Mouse (Mus musculus): ENCODE results near the gene Gpx7. TPM values are rescaled to one million over a fixed set of nuclear protein-coding genes. Genes with fewer than 3 reads are reported as not detected.

The Gpx7 gene
- polyA plus RNA-seq, 1 experiment from 2014 or later = 102 TPM

DNA sequence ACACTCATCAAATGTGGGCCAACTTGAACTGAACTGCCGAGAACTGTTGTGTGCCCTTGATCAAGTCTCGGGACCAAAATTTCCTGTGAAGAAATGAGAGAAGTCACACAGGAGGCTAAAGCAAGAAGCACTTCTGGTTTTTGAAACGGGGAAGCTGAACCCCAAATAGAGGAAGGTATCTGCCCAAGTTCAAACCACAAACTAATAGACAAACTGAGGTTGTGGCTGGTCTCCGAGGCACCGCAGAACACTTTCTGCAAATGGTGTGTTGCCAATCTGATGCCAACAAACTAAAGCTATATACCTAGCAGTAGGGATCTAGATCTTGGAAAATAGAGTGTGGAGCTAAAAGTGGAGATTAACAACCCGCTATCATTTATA is 21.6 kb upstream of the Gpx7 start:
- H3K27ac ChIP-seq = no peak overlapping the region
- H3K27me3 ChIP-seq = no peaks in the 10 kb centered on the region
- no peak overlapping the region for H3K4me3 ChIP-seq
- H3K4me1 ChIP-seq = peaks cover 26% of the 10 kb centered on the region
- no peaks in the 10 kb centered on the region for H3K9me3 ChIP-seq
- H3K9ac ChIP-seq = no peak overlapping the region
- no peak for ATAC-seq (ENCODE audit: insufficient number of reproducible peaks, insufficient read depth, low FRiP score, low TSS enrichment, low read depth)
- WGBS = 85% methylated on average over 6 of the region's 6 CpGs
- no peak overlapping the region for H3K4me2 ChIP-seq
- H3K36me3 ChIP-seq = no peaks in the 10 kb centered on the region

DNA sequence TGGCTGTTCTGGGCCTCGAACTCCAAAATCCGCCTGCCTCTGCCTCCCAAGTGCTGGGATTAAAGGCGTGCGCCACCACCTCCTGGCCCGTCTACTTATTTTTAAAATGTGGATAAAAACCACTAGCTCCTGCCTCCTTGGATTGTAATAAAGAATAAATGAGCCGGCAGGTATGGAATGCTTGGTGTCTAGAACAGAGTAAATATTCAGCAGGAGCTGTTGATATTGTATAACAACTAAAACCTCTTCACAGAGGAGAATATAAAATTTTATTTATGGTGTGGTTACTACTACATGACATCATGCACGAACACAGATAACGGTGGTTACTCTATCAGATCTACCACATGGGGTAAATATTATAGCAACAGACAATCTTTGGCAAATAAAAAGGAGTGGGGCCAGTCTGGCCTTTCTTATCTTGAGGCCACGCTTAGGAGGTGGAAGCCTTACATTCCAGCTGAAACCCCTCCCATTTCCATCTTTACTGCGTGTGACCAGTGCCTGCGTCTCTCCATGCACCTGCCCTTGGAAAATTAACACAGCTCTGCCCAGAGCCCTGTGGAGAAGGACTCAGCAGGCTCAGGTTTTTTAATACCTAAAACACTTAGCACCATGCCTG is 21.1 kb upstream of the Gpx7 start:
- 78% methylated on average over 11 of the region's 11 CpGs for WGBS
- no peak for ATAC-seq (ENCODE audit: insufficient number of reproducible peaks, insufficient read depth, low FRiP score, low TSS enrichment, low read depth)
- Histone ChIP-seq H3K27ac (no peak overlapping the region), H3K4me2 (no peak overlapping the region), H3K9me3 (no peaks in the 10 kb centered on the region), H3K4me1 (peaks cover 22% of the 10 kb centered on the region), H3K9ac (no peak overlapping the region), H3K4me3 (no peak overlapping the region), H3K36me3 (no peaks in the 10 kb centered on the region), H3K27me3 (no peaks in the 10 kb centered on the region)

DNA sequence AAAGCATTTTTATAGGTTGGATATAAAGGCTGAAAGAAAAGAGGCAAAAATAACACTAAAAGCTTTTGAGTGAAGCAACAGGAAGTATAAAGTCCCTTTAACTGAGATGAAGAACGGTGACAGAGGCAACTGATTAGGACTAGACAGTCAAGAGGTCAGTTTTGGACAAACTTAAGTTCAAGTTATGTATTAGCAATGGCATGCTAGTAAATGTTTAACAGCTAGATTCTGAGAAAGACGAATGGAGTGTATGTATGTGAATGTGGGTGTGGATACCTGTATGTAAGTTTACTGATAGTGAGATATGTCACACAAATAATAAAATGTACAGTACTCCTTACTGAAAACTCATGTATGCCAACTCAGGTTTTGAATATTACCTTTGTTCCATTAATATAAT is 17.8 kb upstream of the Gpx7 start:
- Histone ChIP-seq H3K9ac (no peak overlapping the region), H3K4me3 (no peak overlapping the region), H3K36me3 (no peaks in the 10 kb centered on the region), H3K4me2 (no peak overlapping the region), H3K4me1 (no peaks in the 10 kb centered on the region), H3K27ac (no peak overlapping the region), H3K9me3 (no peaks in the 10 kb centered on the region), H3K27me3 (no peaks in the 10 kb centered on the region)
- WGBS = 84% methylated on average over 2 of the region's 2 CpGs
- no peak for ATAC-seq (ENCODE audit: insufficient number of reproducible peaks, insufficient read depth, low FRiP score, low TSS enrichment, low read depth)

DNA sequence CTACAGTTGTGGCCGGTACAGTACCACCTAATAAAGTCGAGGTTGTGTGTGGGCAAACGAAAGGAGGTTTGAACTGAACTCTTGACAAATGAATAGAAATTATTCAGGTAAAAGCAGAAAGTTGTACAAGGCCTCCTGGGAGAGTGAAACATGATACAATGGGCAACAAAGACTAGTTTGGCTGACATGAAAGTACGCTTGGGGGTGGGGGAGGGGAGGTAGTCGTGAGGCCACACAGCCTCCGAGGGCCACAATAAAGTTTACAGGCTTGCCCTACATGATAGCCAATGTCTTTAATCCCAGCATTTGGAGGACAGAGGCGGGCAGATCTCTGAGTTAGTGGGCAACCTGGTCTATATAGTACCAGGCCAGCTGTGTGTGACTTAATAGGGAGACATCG is 860 bp upstream of the Gpx7 start:
- peaks cover 23% of the 10 kb centered on the region for H3K4me1 ChIP-seq
- peak overlapping the region; percentile 5; the same call in 1 of the 2 replicates for H3K4me2 ChIP-seq
- 26% methylated on average over 8 of the region's 8 CpGs for WGBS
- H3K27me3 ChIP-seq = no peaks in the 10 kb centered on the region
- no peak overlapping the region for H3K4me3 ChIP-seq
- H3K27ac ChIP-seq = peak overlapping the region; percentile 34; the same call in 1 of the 2 replicates
- no peaks in the 10 kb centered on the region for H3K9me3 ChIP-seq
- peaks cover 8% of the 10 kb centered on the region; the same call in 1 of the 2 replicates for H3K36me3 ChIP-seq
- H3K9ac ChIP-seq = no peak overlapping the region
- ATAC-seq (ENCODE audit: insufficient number of reproducible peaks, insufficient read depth, low FRiP score, low TSS enrichment, low read depth) = no peak

DNA sequence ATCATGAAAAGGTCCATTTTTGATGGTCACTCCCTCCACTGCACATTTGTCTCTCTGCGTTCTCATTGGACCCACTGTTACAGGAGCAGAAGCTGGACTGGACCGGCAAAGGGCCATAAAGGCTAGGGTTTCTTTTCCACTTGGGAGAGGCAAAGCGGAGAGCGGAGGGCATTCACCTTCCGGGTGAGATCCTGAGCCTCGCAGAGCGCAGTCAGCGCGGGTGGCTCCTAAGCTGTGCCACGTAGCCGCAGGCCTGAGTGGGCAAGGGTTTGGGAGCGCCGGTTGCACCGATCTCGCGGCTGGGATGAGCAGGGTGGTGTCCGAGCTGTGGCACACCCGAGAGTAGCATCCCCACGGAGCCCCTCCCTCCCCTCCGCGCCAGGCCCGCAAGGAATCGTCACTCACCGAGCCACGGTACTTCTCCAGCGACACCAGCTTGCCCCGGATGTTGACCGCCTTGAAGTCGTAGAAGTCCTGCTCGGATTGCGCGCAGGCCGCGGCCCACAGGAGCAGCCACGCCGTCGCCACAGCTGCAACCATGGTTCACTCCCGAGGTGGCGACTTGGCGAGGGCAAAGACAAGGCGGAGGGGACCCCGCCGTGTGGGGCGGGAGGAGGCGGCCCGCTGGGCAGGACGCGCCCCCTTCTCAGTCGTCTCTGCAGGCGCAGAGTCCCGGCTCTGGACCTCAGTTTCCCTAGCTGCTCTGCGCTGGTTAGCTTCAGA is 462 bp downstream of the Gpx7 start:
- 2% methylated on average over 52 of the region's 52 CpGs for WGBS
- Histone ChIP-seq H3K27me3 (no peaks in the 10 kb centered on the region), H3K9ac (peak overlapping the region; percentile 86), H3K9me3 (no peaks in the 10 kb centered on the region), H3K4me3 (peak overlapping the region; percentile 57), H3K4me2 (peak overlapping the region; percentile 83), H3K27ac (peak overlapping the region; percentile 83), H3K4me1 (peaks cover 23% of the 10 kb centered on the region), H3K36me3 (peaks cover 17% of the 10 kb centered on the region)
- ATAC-seq (ENCODE audit: insufficient number of reproducible peaks, insufficient read depth, low FRiP score, low TSS enrichment, low read depth) = peak; percentile 71

DNA sequence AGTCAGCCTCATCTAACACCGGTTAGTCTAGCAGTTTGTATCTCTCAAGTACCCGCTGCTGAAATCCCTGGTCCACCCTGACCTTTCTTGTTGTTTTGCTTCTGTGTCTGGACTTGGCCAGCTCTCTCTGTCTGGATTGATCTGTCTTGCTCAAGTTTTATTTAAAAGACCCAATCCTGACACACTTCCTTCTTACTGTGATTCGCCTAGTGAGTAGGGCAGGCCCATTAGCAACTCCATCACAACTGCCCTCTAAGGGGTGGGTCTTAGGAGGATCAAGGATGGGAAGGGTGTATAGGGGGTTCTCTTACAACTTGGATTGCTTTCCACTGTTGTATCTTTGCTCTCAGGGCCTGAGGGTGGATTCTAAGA is 1.0 kb downstream of the Gpx7 start:
- Histone ChIP-seq H3K4me1 (peaks cover 23% of the 10 kb centered on the region), H3K27ac (peak overlapping the region; percentile 83), H3K4me2 (peak overlapping the region; percentile 83), H3K27me3 (no peaks in the 10 kb centered on the region), H3K9ac (peak overlapping the region; percentile 86), H3K9me3 (no peaks in the 10 kb centered on the region), H3K36me3 (peaks cover 22% of the 10 kb centered on the region), H3K4me3 (peak overlapping the region; percentile 57)
- ATAC-seq (ENCODE audit: insufficient number of reproducible peaks, insufficient read depth, low FRiP score, low TSS enrichment, low read depth) = no peak
- WGBS = 70% methylated on average over 3 of the region's 3 CpGs

DNA sequence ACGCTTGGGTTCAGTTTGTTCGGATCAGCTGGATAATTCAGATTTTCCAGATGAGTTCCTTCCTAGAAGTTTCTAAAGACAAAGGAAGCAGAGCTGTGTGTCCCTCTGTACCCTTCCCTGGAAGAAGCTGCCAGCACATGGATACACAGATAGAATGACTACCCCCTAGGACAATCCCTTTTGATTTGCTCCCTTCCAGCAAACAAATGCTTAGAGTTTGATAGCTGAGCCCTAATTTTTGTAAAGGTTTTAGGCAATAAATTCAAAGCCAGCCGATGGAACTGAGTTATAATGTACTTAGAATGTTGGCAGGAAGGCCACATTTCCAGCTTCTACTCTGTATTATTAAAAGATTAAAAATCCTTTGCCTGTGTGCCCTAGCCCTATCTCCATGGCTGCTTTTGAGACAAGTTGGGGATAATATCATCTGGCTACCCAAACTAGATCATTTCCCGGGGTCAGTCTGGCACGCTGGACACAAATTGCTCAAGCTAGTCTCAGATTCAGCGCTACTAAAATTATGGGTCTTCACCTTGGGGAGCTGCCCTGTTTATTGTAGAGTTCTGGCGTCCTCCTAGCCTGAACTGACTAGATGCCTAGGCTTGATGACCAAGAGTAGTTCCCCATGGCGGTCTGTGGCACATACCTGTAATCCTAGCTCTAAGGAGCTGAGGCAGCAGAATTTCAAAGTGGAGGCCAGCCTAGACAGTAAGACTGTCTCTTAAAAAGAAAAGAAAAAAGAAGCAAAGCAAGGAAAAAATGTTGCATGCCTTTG is 2.7 kb downstream of the Gpx7 start:
- Histone ChIP-seq H3K4me3 (no peak overlapping the region), H3K4me2 (no peak overlapping the region), H3K36me3 (peaks cover 34% of the 10 kb centered on the region), H3K4me1 (peaks cover 23% of the 10 kb centered on the region), H3K9me3 (no peaks in the 10 kb centered on the region), H3K27ac (no peak overlapping the region), H3K27me3 (no peaks in the 10 kb centered on the region), H3K9ac (no peak overlapping the region)
- 84% methylated on average over 8 of the region's 8 CpGs for WGBS
- no peak for ATAC-seq (ENCODE audit: insufficient number of reproducible peaks, insufficient read depth, low FRiP score, low TSS enrichment, low read depth)

DNA sequence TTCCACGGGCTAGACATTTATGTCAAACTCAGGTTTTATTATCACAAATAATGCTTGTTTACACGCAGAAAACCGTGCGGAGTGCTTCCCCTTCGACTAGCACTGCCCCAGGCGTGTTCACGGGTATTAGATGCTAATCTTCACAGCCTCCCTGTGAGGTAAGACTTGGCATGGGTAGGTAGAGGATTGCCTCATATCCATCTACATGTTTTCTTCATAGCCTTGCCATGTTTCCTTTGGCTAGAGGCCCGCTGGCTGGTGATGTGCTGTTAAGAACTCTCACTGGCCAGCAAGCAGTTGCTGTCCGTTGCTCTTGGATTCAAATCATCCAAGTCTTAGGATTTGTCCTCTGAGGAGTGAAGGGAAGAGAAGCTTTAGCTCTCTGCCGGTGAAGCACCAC is 6.4 kb downstream of the Gpx7 start:
- Histone ChIP-seq H3K9me3 (no peaks in the 10 kb centered on the region), H3K4me3 (no peak overlapping the region), H3K27me3 (no peaks in the 10 kb centered on the region), H3K4me2 (no peak overlapping the region), H3K9ac (no peak overlapping the region), H3K4me1 (no peaks in the 10 kb centered on the region), H3K27ac (no peak overlapping the region), H3K36me3 (peaks cover 34% of the 10 kb centered on the region)
- no peak for ATAC-seq (ENCODE audit: insufficient number of reproducible peaks, insufficient read depth, low FRiP score, low TSS enrichment, low read depth)
- WGBS = 85% methylated on average over 10 of the region's 10 CpGs

DNA sequence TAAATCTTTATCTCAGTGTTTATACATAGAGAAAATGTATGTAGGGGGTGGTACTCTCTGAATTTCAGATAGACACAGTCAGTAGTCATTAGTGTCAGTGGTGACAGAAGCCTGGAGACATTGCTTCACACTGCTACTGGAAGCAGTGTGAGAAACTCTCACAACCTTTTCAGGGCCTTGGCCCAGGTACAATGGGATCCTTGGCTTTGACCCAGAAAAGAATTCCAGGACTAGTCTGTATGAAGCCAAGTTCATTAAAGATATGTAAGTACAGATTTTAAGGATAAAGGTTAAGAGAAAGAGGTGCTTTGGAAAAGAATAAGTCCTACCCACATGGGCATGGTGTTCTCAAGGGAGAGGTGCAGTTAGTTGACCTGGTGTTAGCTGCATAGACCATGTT is 12.5 kb downstream of the Gpx7 start:
- no peak overlapping the region for H3K9ac ChIP-seq
- no peaks in the 10 kb centered on the region for H3K9me3 ChIP-seq
- H3K4me1 ChIP-seq = no peaks in the 10 kb centered on the region
- H3K27ac ChIP-seq = no peak overlapping the region
- ATAC-seq (ENCODE audit: insufficient number of reproducible peaks, insufficient read depth, low FRiP score, low TSS enrichment, low read depth) = no peak
- no peaks in the 10 kb centered on the region for H3K36me3 ChIP-seq
- H3K4me2 ChIP-seq = no peak overlapping the region
- H3K27me3 ChIP-seq = no peaks in the 10 kb centered on the region
- H3K4me3 ChIP-seq = no peak overlapping the region

DNA sequence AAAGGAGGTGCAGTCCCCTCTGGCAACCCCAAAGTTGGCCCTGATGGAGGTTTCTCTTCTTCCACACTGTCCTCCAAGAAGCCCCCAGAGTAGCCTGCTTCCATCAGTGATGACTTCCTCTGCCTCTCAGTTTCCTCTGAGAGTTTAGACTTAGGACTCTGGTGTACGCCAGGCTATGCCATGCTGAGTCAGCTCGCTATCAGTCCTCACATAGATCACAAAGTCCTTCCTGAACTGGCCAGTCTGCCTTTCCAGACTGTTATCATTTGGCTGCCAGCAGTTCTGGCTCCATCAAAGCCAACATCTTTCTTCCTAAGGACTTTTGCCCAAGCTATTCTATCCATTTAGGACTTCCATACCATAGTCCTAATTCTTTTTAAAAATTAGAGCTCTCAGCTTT is 14.2 kb downstream of the Gpx7 start:
- no peak overlapping the region for H3K4me2 ChIP-seq
- 79% methylated on average over 2 of the region's 2 CpGs for WGBS
- no peaks in the 10 kb centered on the region for H3K36me3 ChIP-seq
- H3K27me3 ChIP-seq = no peaks in the 10 kb centered on the region
- no peak overlapping the region for H3K27ac ChIP-seq
- H3K9ac ChIP-seq = no peak overlapping the region
- H3K4me3 ChIP-seq = no peak overlapping the region
- no peak for ATAC-seq (ENCODE audit: insufficient number of reproducible peaks, insufficient read depth, low FRiP score, low TSS enrichment, low read depth)
- peaks cover 5% of the 10 kb centered on the region for H3K4me1 ChIP-seq
- no peaks in the 10 kb centered on the region for H3K9me3 ChIP-seq

DNA sequence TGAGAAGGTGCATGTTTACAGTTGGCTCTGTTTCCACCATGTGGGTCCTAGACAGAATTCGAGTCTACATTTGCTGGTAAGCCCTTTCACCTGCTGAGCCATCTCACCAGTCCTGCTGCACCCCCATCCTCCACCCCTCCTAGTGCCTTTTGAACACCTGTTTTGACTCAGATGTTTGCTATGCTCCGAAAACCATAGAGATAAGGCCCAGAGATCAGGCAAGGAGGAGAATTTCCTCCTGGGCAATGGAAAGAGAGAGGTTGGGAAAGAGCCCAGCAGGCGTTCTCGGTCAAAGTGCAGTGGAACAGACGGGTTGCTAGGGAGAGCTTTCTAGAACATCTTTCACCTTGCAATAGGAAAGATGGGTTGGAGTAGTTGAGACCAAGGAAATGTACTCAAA is 15.6 kb downstream of the Gpx7 start:
- 79% methylated on average over 5 of the region's 5 CpGs for WGBS
- Histone ChIP-seq H3K27ac (no peak overlapping the region), H3K4me2 (no peak overlapping the region), H3K9me3 (no peaks in the 10 kb centered on the region), H3K4me3 (no peak overlapping the region), H3K36me3 (no peaks in the 10 kb centered on the region), H3K4me1 (peaks cover 11% of the 10 kb centered on the region), H3K9ac (no peak overlapping the region), H3K27me3 (no peaks in the 10 kb centered on the region)
- no peak for ATAC-seq (ENCODE audit: insufficient number of reproducible peaks, insufficient read depth, low FRiP score, low TSS enrichment, low read depth)

DNA sequence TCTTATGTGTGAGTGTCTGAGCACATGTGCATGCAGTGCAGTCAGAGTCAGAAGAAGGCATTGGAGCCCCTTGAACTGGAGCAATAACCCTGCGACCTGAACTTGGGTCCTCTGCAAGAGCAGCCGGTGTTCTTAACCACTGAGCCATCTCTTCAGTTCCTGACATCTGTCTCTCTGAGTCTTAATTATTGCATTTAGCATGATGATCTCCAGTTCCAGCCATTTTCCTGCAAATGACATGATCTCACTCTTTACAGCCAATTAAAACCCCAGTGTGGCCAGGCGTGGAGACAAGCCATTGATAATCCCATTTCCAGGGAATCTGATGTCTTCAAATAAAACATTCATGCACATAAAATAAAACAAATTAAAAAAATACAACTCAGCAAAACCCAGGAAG is 18.0 kb downstream of the Gpx7 start:
- no peak for ATAC-seq (ENCODE audit: insufficient number of reproducible peaks, insufficient read depth, low FRiP score, low TSS enrichment, low read depth)
- no peak overlapping the region for H3K4me3 ChIP-seq
- no peak overlapping the region for H3K9ac ChIP-seq
- H3K4me1 ChIP-seq = peaks cover 11% of the 10 kb centered on the region
- WGBS = 53% methylated on average over 3 of the region's 3 CpGs
- no peak overlapping the region for H3K27ac ChIP-seq
- H3K27me3 ChIP-seq = peaks cover 13% of the 10 kb centered on the region
- no peaks in the 10 kb centered on the region for H3K9me3 ChIP-seq
- H3K4me2 ChIP-seq = no peak overlapping the region
- no peaks in the 10 kb centered on the region for H3K36me3 ChIP-seq
